Mouse (Mus musculus): ENCODE measurements around the gene Ccdc114. TPM values are rescaled to one million over a fixed set of nuclear protein-coding genes. Genes with fewer than 3 reads are reported as not detected.
"Not testable (repeated sequence)": the region's sequence is repeated elsewhere in the genome, so short reads cannot be mapped to it uniquely, and the experiment has no call there.

The Ccdc114 gene
- 10 to 100 TPM; 17.8 to 92.8 (median 47.9) TPM for total RNA-seq (2022)

GRCm38 (mm10) chr7:45923762-45924428 is at the start of gene Ccdc114:
Ccdc114 (plus strand) TSS chr7:45924072.
- DNase-seq, result peak; percentile 82

GRCm38 (mm10) chr7:45876895-45877294 is 47.0 kb upstream of the Ccdc114 start:
- no peak for DNase-seq

DNA sequence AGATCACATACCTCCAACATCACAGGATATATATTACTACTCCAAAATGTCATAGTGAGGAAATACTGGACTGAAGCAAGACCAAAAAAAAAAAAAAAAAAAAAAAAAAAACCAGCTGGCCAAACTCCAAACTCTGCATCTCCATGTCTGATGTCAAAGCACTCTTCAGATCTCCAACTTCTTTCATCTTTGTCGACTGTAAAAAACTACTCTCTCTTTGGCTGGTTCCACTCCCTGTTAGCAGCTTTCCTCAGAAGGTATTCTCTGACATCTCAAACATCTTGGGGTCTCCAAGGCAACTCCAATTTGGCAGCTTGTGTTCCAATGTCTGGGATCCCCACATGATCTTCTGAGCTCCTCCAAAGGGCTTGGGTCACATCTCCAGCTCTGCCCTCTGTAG is 45.6 kb upstream of the Ccdc114 start, which contains the start of gene Grin2d:
Grin2d (minus strand) TSS at position 101 of the 400 bp plus-strand sequence.
- DNase-seq, result not testable (repeated sequence)

DNA sequence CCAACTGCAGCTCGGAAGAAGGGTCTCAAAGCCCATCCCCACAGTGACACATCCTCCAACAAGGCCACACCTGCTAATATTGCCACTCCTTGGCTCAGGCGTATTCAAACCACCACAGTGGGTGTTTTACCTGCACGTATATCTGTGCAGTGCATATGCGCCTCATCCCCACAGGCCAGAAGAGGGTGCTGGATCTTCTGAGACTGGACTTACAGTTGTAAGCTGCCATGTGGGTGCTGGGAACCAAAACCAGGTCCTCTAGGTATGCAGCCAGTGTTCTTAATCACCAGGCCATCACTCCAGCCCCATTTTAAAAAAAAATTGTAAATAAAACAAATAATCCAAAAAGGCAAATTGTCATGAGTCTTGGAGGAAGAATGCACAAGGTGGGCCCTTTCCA is 43.3 kb upstream of the Ccdc114 start:
- no peak for DNase-seq

- DNase-seq, result no peak
Measured at GRCm38 (mm10) chr7:45881011-45881410, 42.9 kb upstream of the Ccdc114 start.

GRCm38 (mm10) chr7:45887246-45887645 is 36.6 kb upstream of the Ccdc114 start:
- DNase-seq, result no peak

DNA sequence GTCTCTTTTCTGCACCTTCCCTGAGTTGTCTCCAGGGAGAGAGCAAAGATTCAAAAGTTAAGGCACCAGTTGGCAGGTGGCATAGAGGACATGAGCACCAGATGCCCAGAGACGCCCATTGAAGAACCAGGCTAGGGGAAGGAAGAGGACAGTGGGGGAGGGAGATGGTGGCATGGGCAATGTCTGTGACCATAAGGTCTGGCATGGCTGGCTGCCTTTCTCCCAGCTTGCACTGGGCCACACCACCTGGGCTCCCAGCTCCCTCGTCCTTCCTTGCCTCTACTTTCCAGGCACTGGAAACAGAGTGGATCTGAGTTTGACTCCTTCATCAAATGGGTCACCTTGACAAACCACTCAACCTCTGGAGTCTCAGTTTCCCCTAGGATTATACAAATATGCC is 31.2 kb upstream of the Ccdc114 start:
- DNase-seq, result no peak

DNA sequence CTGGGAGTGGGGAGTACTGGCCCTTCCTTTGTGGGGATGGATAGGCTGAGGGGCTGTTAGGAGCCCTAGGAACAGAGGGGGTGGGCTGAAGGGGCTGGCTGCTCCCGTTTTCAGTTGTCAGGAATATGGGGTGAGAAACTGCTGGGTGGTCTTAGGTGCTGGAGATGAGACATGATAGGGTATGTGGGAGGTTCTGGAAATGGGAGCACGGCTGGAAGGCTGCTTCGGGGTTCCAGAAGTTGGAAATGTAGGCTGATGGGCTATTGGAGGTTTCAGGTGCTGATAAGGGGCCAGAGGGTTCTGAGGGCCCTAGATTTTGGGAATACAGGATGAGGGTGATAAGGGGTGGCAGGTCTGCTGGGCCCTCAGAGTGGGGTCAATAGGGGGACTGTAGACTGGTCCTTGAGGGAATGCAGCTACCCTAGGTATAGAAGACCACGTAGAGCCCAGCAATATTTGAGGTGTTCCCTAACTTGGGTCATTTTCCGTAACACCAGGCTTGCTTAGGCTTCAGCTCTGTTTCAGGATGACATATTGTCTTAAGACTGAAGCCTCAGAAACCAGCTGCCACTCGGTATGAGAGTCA is 27.8 kb upstream of the Ccdc114 start:
- no peak for DNase-seq

GRCm38 (mm10) chr7:45896517-45897257 is 27.2 kb upstream of the Ccdc114 start, which contains the start of the genes Syngr4 and Tmem143:
Syngr4 (minus strand) TSS chr7:45896714.
Tmem143 (plus strand) TSS chr7:45896941.
- DNase-seq, result peak; percentile 97

- no peak for DNase-seq
Measured at GRCm38 (mm10) chr7:45897258-45897757, 26.6 kb upstream of the Ccdc114 start.

GRCm38 (mm10) chr7:45898125-45898524 is 25.7 kb upstream of the Ccdc114 start:
- not testable (repeated sequence) for DNase-seq

DNA sequence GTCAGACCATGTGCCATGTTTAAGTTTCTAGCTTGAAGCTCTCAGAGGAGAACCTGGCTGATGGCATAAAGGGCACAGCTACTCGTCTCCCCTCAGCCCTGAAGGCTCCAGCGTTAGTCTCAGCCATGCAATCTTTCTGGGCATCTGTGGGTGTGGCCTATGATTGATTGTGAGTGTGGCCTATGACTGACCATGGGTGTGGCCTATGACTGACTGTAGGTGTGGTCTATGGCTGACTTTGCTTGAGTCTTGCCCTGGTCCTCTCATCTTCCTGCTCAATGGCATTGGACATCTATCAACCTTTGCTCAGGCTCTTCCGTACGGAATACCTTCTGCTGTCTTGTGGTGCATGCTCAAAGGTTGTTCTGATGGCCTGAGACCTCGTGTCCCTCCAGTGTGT is 22.3 kb upstream of the Ccdc114 start:
- no peak for DNase-seq

GRCm38 (mm10) chr7:45902481-45903002 is 21.3 kb upstream of the Ccdc114 start:
- no peak for DNase-seq

DNA sequence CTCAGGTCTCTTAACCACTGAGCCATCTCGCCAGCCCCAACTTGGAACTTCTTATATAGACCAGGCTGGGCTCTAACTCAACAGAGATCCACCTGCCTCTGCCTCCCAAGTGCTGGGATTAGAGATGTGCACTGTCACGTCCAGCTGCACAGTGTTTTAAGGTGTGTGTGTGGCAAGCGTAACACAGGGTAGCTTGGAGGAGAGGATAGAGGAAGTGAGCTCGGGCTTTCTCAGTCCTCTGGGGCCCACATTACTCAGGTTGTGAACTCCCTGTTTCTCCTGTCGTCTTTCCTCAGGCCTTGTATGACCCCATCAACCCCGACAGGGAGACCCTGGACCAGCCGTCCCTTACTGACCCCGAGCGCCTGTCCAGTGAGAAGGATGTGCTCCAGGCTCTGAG is 17.2 kb upstream of the Ccdc114 start:
- no peak for DNase-seq

DNA sequence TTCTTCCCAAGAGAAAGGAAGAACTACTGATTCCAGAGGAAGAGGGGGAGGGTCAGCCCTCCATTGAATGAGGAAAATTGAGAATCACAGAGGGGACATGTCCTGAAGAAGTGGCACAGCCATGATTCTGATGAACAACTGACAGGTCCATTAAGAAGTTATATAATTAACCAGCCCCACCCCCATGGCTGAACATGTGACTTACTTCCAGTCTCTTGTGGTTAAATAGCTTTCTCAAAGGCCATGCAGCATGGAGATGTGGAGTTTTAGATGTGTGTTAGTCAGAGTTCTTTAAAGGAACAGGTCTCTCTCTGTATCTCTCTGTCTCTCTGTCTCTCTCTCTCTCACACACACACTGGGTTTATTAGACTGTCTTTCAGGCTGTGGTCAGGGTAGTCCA is 15.5 kb upstream of the Ccdc114 start:
- DNase-seq, result no peak

DNA sequence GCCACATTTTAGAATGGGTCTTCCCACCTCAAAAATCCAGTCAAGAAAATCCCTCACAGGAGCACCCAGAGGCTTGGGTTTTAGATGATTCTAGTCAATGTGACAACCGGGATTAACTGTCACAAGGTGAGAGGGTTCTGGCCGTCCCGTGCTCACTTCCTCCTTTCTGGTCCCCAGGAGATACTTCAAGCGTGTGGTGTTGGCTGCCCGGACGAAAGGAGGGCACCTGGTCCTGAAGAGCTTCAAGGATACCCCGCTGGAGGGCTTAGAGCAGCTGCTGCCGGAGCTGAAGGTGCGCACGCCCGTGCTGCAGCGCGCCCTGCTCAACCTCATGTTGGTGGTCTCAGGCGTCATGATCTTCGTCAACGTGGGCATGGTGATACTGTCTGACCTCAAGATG is 14.7 kb upstream of the Ccdc114 start:
- DNase-seq, result no peak

- DNase-seq, result no peak
Measured at GRCm38 (mm10) chr7:45914067-45914466, 9.8 kb upstream of the Ccdc114 start.

DNA sequence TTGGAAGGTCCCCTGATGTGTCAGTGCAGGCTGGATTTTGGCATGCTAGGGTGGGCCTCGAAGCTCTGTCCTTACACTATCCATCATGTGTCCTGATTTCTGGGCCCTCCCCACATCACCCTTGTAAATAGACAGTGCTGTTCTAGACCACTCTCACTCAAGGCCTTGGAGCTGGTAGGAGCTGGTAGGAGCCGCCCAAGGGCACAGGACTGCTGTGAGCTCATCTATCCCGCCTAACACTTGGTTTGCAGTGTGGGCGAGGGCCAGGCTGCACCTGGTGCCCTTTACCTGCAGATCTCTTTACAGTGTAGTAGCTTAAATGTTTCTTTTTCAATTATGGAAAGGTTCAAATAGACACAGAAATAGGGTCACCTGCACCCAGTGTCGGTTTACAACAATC is 8.9 kb upstream of the Ccdc114 start:
- DNase-seq, result no peak

GRCm38 (mm10) chr7:45916056-45917003 is 7.5 kb upstream of the Ccdc114 start:
- DNase-seq, result peak; percentile 88

DNA sequence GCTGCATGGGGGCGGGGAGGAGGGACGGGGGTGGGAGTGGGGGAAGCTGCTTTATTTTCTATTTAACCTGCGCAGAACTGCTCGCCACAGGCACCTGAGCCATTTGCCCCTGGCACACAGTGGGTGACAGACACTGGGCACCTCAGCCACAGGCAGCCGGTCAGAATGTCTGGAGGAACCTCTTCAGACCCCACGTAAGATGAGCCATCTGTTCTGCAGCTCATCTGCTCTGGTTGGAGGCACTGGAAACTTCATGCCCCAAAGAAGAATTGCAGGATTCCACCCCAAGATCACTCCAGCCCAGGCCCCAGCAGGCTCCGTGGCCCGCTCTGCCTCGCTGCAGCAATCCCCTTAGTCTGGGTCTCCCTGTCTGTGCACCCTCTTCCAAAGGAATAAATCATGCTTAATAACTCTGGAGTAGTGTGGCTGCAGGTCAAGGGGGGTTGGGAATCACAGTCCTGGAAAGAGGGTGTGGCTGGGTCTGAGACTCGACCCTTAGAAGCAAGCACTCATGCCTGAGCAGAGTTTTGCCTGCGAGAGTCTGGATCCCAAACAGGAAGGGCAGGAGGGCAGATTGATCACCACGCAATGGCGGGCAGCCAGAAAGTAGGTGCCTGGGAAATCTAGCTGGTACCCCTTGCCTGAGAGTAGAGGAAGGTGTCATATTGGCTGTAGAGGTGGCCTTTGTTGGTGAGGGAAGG is 6.7 kb upstream of the Ccdc114 start:
- DNase-seq, result no peak

GRCm38 (mm10) chr7:45917926-45918325 is 5.9 kb upstream of the Ccdc114 start:
- DNase-seq, result no peak

Data from adrenal gland, adult 8-10 months (tissue).